Mouse (Mus musculus) heart, embryonic 10.5 days (tissue): ENCODE measurements around the gene Erg. TPM values are rescaled to one million over a fixed set of nuclear protein-coding genes. Genes with fewer than 3 reads are reported as not detected.
A peak's percentile ranks its signal among the peaks of the same experiment; 100 is the strongest.

Experiments
- DNase-seq: peaks from one replicate; pipeline ENCODE4 v3.0.0-alpha.2; 2017; ENCODE audit warnings: low spot score
- H3K27ac ChIP-seq: fragments of 300-500 bp; sonication (generic); 2 replicates; pipeline ENCODE4 v1.5.1; 2016; ENCODE audit warnings: mild to moderate bottlenecking
- H3K27me3 ChIP-seq: fragments of 300-500 bp; sonication (generic); 2 replicates; pipeline ENCODE4 v1.6.1; 2016; ENCODE audit warnings: mild to moderate bottlenecking; ENCODE audit not compliant: poor library complexity, insufficient read depth, severe bottlenecking
- H3K36me3 ChIP-seq: fragments of 300-500 bp; sonication (generic); 2 replicates; pipeline ENCODE4 v1.6.1; 2016; ENCODE audit warnings: mild to moderate bottlenecking, moderate library complexity
- H3K4me1 ChIP-seq: fragments of 300-500 bp; sonication (generic); 2 replicates; pipeline ENCODE4 v1.6.1; 2016; ENCODE audit warnings: mild to moderate bottlenecking
- H3K4me3 ChIP-seq: fragments of 300-500 bp; sonication (generic); 2 replicates; pipeline ENCODE4 v1.5.1; 2016; ENCODE audit warnings: mild to moderate bottlenecking, moderate library complexity
- H3K9me3 ChIP-seq: fragments of 300-500 bp; sonication (generic); 2 replicates; pipeline ENCODE4 v1.6.1; 2016; ENCODE audit warnings: mild to moderate bottlenecking, moderate library complexity
- WGBS: fragments of 180-500 bp; shearing (Covaris S2); methylation state at CpG from one replicate; pipeline ENCODE4 v1.1.7; 2016; 5-methylcytosine and 5-hydroxymethylcytosine counted together
- polyA plus RNA-seq: library from polyadenylated mRNA; unstranded; fragments of >200 nt; fragmentation: Nextera tagmentation; extraction: Ambion mirVana; gene quantifications from 2 replicates; pipeline ENCODE4 v1.2.1, GENCODE M21; 2016

Erg gene
- polyA plus RNA-seq, 1 experiment from 2014 or later: 5.9 TPM

- Histone ChIP-seq H3K4me3 (no peak overlapping the region), H3K4me1 (peaks cover 18% of the 10 kb centered on the region), H3K27me3 (no peaks in the 10 kb centered on the region), H3K36me3 (no peaks in the 10 kb centered on the region), H3K27ac (no peak overlapping the region), H3K9me3 (no peaks in the 10 kb centered on the region)
- no peak for DNase-seq
- 92% methylated on average over 1 of the region's 1 CpGs for WGBS
These were observed 119.8 kb downstream of the Erg start for GRCm38 (mm10) chr16:95466548-95466947.

DNA sequence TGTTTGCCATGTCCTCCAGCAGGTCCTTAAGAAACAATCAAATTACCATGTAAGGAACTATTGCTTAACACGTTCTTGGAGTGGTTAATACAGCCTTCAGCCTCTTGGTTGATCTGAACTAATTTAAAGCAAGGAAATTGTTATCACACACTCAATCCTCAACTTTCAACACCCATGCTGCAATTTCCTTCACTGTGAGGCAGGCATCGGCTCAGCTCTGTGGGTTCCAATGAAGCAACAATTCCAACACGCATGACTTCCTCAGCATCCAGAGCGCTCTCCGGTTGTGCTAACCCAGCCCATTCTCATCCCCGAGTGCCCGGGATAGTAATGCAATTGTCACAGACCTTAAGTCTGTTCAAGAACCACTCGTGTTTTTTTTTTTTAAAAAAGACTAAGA lies 121.8 kb downstream of the Erg start:
- Histone ChIP-seq H3K9me3 (no peaks in the 10 kb centered on the region), H3K27ac (no peak overlapping the region), H3K4me1 (peaks cover 20% of the 10 kb centered on the region), H3K36me3 (no peaks in the 10 kb centered on the region), H3K4me3 (no peak overlapping the region), H3K27me3 (no peaks in the 10 kb centered on the region)
- DNase-seq: no peak
- WGBS: 66% methylated on average over 8 of the region's 8 CpGs

DNA sequence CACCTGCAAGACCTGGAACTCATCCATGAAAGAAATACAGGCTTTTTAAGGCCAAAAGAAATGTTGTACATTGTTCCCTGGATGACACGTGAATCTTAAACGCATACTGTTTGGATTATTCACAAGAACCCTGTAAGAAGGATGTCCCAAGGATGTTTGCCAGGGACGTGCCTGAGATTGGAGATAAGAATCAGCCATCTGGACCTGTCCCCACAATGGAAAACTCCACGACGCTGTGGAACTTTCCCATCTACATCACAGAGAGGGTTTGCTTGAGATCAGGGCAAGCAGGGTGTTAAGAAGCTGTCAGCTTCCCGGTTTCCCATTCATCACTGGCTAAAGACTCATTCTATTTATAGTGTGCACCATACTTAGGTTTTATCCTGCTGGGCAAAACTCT lies 122.6 kb downstream of the Erg start:
- no peaks in the 10 kb centered on the region for H3K9me3 ChIP-seq
- H3K27me3 ChIP-seq: no peaks in the 10 kb centered on the region
- H3K36me3 ChIP-seq: no peaks in the 10 kb centered on the region
- DNase-seq: no peak
- peak overlapping the region; percentile 22; the same call in 1 of the 2 replicates for H3K27ac ChIP-seq
- H3K4me3 ChIP-seq: no peak overlapping the region
- 25% methylated on average over 6 of the region's 6 CpGs for WGBS
- peaks cover 22% of the 10 kb centered on the region for H3K4me1 ChIP-seq

- peaks cover 18% of the 10 kb centered on the region for H3K4me1 ChIP-seq
- H3K27ac ChIP-seq: no peak overlapping the region
- no peaks in the 10 kb centered on the region for H3K27me3 ChIP-seq
- H3K9me3 ChIP-seq: no peaks in the 10 kb centered on the region
- DNase-seq: no peak
- no peaks in the 10 kb centered on the region for H3K36me3 ChIP-seq
- WGBS: 80% methylated on average over 7 of the region's 7 CpGs
- H3K4me3 ChIP-seq: no peak overlapping the region
These were observed 124.5 kb downstream of the Erg start for GRCm38 (mm10) chr16:95461941-95462340.

DNA sequence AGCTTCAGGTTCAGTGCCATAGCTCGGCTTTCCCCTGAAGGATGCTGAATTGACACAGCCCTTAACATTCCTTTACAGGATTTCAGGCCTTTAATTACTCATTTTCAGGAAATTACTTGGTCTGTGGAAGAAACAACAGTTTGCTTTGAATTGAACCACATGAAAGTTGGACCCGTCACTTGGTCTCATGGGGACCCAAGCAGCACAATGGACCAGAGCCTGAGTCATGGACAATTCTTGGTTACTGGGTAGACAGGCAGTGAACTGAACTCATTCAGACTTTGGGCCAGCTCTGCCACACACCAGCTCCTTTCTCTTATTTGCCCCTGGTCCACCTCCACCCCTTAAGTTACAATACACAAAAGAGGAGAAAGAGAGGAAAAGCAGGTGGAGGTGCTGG lies 126.1 kb downstream of the Erg start:
- H3K27me3 ChIP-seq: no peaks in the 10 kb centered on the region
- H3K4me1 ChIP-seq: peaks cover 22% of the 10 kb centered on the region
- DNase-seq: no peak
- H3K4me3 ChIP-seq: no peak overlapping the region
- WGBS: 82% methylated on average over 2 of the region's 2 CpGs
- no peaks in the 10 kb centered on the region for H3K9me3 ChIP-seq
- H3K36me3 ChIP-seq: no peaks in the 10 kb centered on the region
- H3K27ac ChIP-seq: no peak overlapping the region

DNA sequence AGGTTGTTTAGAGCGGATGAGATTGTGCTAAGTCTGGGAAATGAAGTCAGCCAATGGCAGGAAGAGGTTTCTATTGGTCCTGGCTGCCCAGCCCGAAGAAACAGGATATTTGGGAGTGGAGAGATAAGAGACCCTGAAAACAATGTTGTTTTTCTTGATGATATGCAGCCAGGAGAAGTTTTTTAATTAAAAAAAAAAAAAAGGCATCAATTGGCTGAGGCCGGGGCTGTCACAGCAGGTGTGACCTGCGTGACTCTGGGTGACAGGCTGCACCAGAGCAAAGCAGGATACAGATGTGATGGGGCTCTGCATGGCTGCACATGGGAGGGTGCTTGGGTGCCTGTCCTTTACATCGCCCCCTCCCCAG lies 127.1 kb downstream of the Erg start:
- H3K4me3 ChIP-seq: peak overlapping the region; percentile 48; the same call in 1 of the 2 replicates
- H3K36me3 ChIP-seq: no peaks in the 10 kb centered on the region
- WGBS: 46% methylated on average over 5 of the region's 5 CpGs
- H3K9me3 ChIP-seq: no peaks in the 10 kb centered on the region
- H3K27me3 ChIP-seq: no peaks in the 10 kb centered on the region
- H3K4me1 ChIP-seq: peaks cover 21% of the 10 kb centered on the region
- DNase-seq: no peak
- no peak overlapping the region for H3K27ac ChIP-seq

- Histone ChIP-seq H3K4me3 (peak overlapping the region; percentile 48), H3K27ac (peak overlapping the region; percentile 62), H3K9me3 (no peaks in the 10 kb centered on the region), H3K36me3 (no peaks in the 10 kb centered on the region), H3K27me3 (no peaks in the 10 kb centered on the region), H3K4me1 (peaks cover 16% of the 10 kb centered on the region)
- no peak for DNase-seq
- WGBS: 64% methylated on average over 17 of the region's 17 CpGs
These were observed 127.6 kb downstream of the Erg start for GRCm38 (mm10) chr16:95458590-95459324.

GRCm38 (mm10) chr16:95457006-95457405 lies 129.4 kb downstream of the Erg start:
- no peaks in the 10 kb centered on the region for H3K9me3 ChIP-seq
- peak overlapping the region; percentile 62; the same call in 1 of the 2 replicates for H3K27ac ChIP-seq
- peaks cover 13% of the 10 kb centered on the region for H3K4me1 ChIP-seq
- no peak for DNase-seq
- no peaks in the 10 kb centered on the region for H3K36me3 ChIP-seq
- H3K4me3 ChIP-seq: peak overlapping the region; percentile 48
- H3K27me3 ChIP-seq: no peaks in the 10 kb centered on the region
- WGBS: 70% methylated on average over 3 of the region's 3 CpGs

GRCm38 (mm10) chr16:95455896-95456295 lies 130.5 kb downstream of the Erg start:
- no peaks in the 10 kb centered on the region for H3K27me3 ChIP-seq
- H3K27ac ChIP-seq: no peak overlapping the region
- H3K4me1 ChIP-seq: peaks cover 14% of the 10 kb centered on the region
- H3K9me3 ChIP-seq: no peaks in the 10 kb centered on the region
- no peak for DNase-seq
- no peaks in the 10 kb centered on the region for H3K36me3 ChIP-seq
- 74% methylated on average over 8 of the region's 8 CpGs for WGBS
- peak overlapping the region; percentile 31 for H3K4me3 ChIP-seq

DNA sequence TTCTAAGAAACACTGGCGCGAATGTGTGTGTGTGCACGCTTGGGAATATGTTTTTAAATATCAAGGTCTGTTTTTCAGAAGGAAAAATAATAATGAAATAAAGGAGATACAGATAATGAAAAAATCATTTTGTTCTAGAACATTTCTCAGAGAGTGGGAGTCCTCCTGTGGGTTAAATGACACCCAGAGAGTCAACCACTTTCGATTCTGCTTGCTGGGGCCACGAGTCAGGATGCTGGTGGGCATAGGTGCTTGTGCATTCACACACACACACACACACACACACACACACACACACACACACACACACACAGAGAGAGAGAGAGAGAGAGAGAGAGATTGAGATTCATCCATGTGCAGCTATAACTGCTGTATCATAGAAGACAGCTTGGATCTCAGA lies 130.9 kb downstream of the Erg start:
- no peak for DNase-seq
- 89% methylated on average over 5 of the region's 5 CpGs for WGBS
- no peaks in the 10 kb centered on the region for H3K9me3 ChIP-seq
- H3K27ac ChIP-seq: no peak overlapping the region
- H3K4me3 ChIP-seq: no peak overlapping the region; the same call in 1 of the 2 replicates
- no peaks in the 10 kb centered on the region for H3K36me3 ChIP-seq
- H3K27me3 ChIP-seq: no peaks in the 10 kb centered on the region
- H3K4me1 ChIP-seq: peaks cover 16% of the 10 kb centered on the region

- Histone ChIP-seq H3K27ac (no peak overlapping the region), H3K36me3 (no peaks in the 10 kb centered on the region)
- WGBS: 78% methylated on average over 8 of the region's 8 CpGs
These were observed 134.0 kb downstream of the Erg start for GRCm38 (mm10) chr16:95452411-95452810.

DNA sequence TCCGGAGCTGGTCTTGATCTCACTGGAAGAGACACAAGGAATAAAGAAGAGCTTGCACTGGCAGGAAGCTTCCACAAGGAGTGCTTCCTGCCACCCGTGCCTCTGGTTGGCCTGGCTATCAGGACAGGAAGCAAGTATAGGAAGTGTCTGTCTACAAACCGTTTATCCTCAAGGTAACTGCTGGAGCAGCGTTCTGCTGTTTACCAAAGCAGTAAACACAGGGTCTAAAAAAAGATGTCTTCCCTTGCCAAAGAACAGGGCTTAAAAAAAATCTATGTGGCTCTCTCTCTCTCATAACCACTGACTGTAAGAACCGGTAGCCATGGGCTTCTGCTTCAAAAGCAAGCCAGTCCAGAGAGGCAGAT lies 137.1 kb downstream of the Erg start:
- Histone ChIP-seq H3K4me3 (no peak overlapping the region), H3K36me3 (no peaks in the 10 kb centered on the region), H3K27me3 (no peaks in the 10 kb centered on the region), H3K27ac (peak overlapping the region; percentile 42; the same call in 1 of the 2 replicates), H3K9me3 (no peaks in the 10 kb centered on the region), H3K4me1 (peaks cover 30% of the 10 kb centered on the region)
- DNase-seq: no peak
- 60% methylated on average over 5 of the region's 5 CpGs for WGBS

More at GRCm38 (mm10) chr16:95452411-95452810, 134.0 kb downstream of the Erg start:
- H3K4me3 ChIP-seq: no peak overlapping the region
- H3K27me3 ChIP-seq: no peaks in the 10 kb centered on the region
- no peaks in the 10 kb centered on the region for H3K9me3 ChIP-seq
- no peak for DNase-seq
- H3K4me1 ChIP-seq: peaks cover 34% of the 10 kb centered on the region

DNA sequence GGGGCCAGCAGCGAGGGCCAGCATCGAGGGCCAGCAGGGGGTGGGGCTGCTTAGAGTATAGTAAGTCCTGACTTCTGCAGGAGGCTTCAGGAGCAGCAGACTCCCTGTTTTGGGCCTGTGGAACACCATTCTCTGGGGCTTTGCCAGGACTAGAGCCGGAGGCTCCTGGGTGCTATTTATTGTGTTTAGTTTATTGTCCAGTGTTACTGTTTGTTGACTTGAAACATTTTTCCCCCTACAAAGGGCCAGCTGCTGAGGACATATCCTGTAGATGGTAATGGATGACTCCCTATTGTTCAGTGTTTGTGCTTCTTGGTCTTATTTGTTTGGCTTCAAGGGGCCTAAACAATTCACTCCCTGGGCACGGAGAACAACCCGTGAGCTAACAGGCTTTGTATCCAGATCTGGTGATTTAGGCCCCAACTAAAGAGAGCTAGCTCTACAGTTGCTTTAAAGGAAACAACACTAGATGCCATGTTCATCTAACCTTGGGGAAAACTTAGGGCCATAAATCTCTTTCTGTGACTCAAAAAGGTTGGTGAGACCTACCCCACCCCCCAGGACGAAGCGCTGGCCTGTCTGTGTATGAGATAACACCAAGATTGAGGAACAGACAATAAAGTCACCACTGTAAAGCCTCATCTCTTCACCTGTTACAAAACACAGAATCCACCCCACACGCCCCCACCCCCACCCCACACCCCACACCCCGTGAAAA lies 137.6 kb downstream of the Erg start:
- H3K4me1 ChIP-seq: peaks cover 30% of the 10 kb centered on the region
- H3K27me3 ChIP-seq: no peaks in the 10 kb centered on the region
- 60% methylated on average over 9 of the region's 9 CpGs for whole genome bisulfite sequencing
- peak overlapping the region; percentile 42; the same call in 1 of the 2 replicates for H3K27ac ChIP-seq
- DNase-seq: no peak
- no peaks in the 10 kb centered on the region for H3K36me3 ChIP-seq
- no peak overlapping the region for H3K4me3 ChIP-seq
- H3K9me3 ChIP-seq: no peaks in the 10 kb centered on the region
